Mouse (Mus musculus) embryonic fibroblast, embryonic 13.5 days (primary cell): ENCODE data around the gene Dnmt1.

Experiments used
- CTCF ChIP-seq: IDR thresholded peaks from 2 replicates; pipeline ENCODE4 v1.5.1; 2011; ENCODE audit warnings: mild to moderate bottlenecking, control low read depth, low read length, moderate library complexity, borderline replicate concordance; ENCODE audit not compliant: insufficient read depth
- POLR2A ChIP-seq: IDR thresholded peaks from 2 replicates; pipeline ENCODE4 v1.6.1; 2011; ENCODE audit warnings: low read depth, mild to moderate bottlenecking, control low read depth, low read length, moderate library complexity

GRCm38 (mm10) chr9:21002270-21002626 lies 42.6 kb upstream of the Dnmt1 start:
- TF ChIP-seq CTCF (no peak), POLR2A (no peak)
